Mouse (Mus musculus) left cerebral cortex, postnatal 25 days (tissue): ENCODE measurements around the gene Ugt3a1. TPM values are rescaled to one million over a fixed set of nuclear protein-coding genes. Genes with fewer than 3 reads are reported as not detected.
"Not testable (repeated sequence)": the region's sequence is repeated elsewhere in the genome, so short reads cannot be mapped to it uniquely, and the experiment has no call there.

ENCODE experiments used
- DNase-seq, 2 experiments: peaks; one replicate each; pipeline ENCODE4 v3.0.0; 2022; ENCODE audit warnings: low spot score in 2 of 2, mixed read lengths in 1 of 2
- intact Hi-C: fragments of 180-260 bp; cut with DNase I; formaldehyde crosslinking; loops from one replicate; pipeline ENCODE4 v1.15.1; 2025
- total RNA-seq, 2 experiments: library from RNA; stranded (reverse); gene quantifications; 2 replicates each; pipeline ENCODE4 v1.2.3; 2021

Ugt3a1 gene
- not detected for total RNA-seq

GRCm38 (mm10) chr15:9276838-9277295 is at the start of gene Ugt3a1:
Gene Ugt3a1 (plus strand): TSS chr15:9276888.
- intact Hi-C loops: no loop called here
- DNase-seq: no peak

- intact Hi-C loops, DNase-seq: not testable (repeated sequence)
Measured at GRCm38 (mm10) chr15:9230917-9231316, 45.8 kb upstream of the Ugt3a1 start.

- DNase-seq: no peak
- intact Hi-C loops: no loop called here
Measured at GRCm38 (mm10) chr15:9246345-9246744, 30.3 kb upstream of the Ugt3a1 start.

- no peak for DNase-seq
- intact Hi-C loops: no loop called here
Measured at GRCm38 (mm10) chr15:9252891-9253290, 23.8 kb upstream of the Ugt3a1 start.

- intact Hi-C loops: no loop called here
- no peak for DNase-seq
Measured at GRCm38 (mm10) chr15:9260621-9261020, 16.1 kb upstream of the Ugt3a1 start.

GRCm38 (mm10) chr15:9271876-9272275 is 4.8 kb upstream of the Ugt3a1 start:
- intact Hi-C loops: no loop called here

GRCm38 (mm10) chr15:9279026-9279425 is 2.3 kb downstream of the Ugt3a1 start:
- DNase-seq: no peak
- intact Hi-C loops: no loop called here

More at GRCm38 (mm10) chr15:9271876-9272275, 4.8 kb upstream of the Ugt3a1 start:
- peak in 1 of 2 experiments; percentile 10 for DNase-seq

- intact Hi-C loops: no loop called here
- no peak for DNase-seq
Measured at GRCm38 (mm10) chr15:9279596-9279995, 2.9 kb downstream of the Ugt3a1 start.

GRCm38 (mm10) chr15:9283165-9283564 is 6.5 kb downstream of the Ugt3a1 start:
- intact Hi-C loops: loop anchor here (5.0 kb wide), 1 partner anchor 69 kb away; no protein-coding TSS in a partner anchor
- DNase-seq: no peak

- intact Hi-C loops: no loop called here
- DNase-seq: no peak
Measured at GRCm38 (mm10) chr15:9289660-9290059, 13.0 kb downstream of the Ugt3a1 start.

- intact Hi-C loops: no loop called here
- DNase-seq: no peak
Measured at GRCm38 (mm10) chr15:9305978-9306692, 29.4 kb downstream of the Ugt3a1 start.

- DNase-seq: no peak
- intact Hi-C loops: no loop called here
Measured at GRCm38 (mm10) chr15:9334596-9334995, 57.9 kb downstream of the Ugt3a1 start.

- intact Hi-C loops: no loop called here
- no peak for DNase-seq
Measured at GRCm38 (mm10) chr15:9335341-9335740, 58.7 kb downstream of the Ugt3a1 start, which contains the start of gene Ugt3a2. Gene Ugt3a2 (plus strand): TSS chr15:9335550.

GRCm38 (mm10) chr15:9336616-9337015 is 59.9 kb downstream of the Ugt3a1 start:
- intact Hi-C loops: no loop called here
- DNase-seq: no peak

- intact Hi-C loops: no loop called here
Measured at GRCm38 (mm10) chr15:9337021-9337420, 60.3 kb downstream of the Ugt3a1 start.

GRCm38 (mm10) chr15:9348739-9349138 is 72.1 kb downstream of the Ugt3a1 start:
- no peak for DNase-seq
- intact Hi-C loops: no loop called here

More at GRCm38 (mm10) chr15:9337021-9337420, 60.3 kb downstream of the Ugt3a1 start:
- no peak for DNase-seq

- intact Hi-C loops: no loop called here
- DNase-seq: no peak
Measured at GRCm38 (mm10) chr15:9362801-9363200, 86.1 kb downstream of the Ugt3a1 start.

Other genes with a start within 250 kb of the Ugt3a1 start
- gene Nadk2, start 205.6 kb upstream of the Ugt3a1 start, total RNA-seq: 10 to 100 TPM; 44.7 TPM
- gene Lmbrd2, start 136.3 kb upstream of the Ugt3a1 start, total RNA-seq: 10 to 100 TPM; 67.1 to 71.3 TPM
- 1 to 10 TPM; 4.9 to 5.5 TPM for gene Skp2, start 121.5 kb upstream of the Ugt3a1 start, total RNA-seq
- gene Ugt3a2, start 58.7 kb downstream of the Ugt3a1 start, total RNA-seq: not detected
- gene Capsl, start 159.1 kb downstream of the Ugt3a1 start, total RNA-seq: 1 to 10 TPM; 1.3 to 2.5 TPM